Mouse (Mus musculus) testis, adult 2 months (tissue): ENCODE measurements around the gene Tbc1d24.

Source experiments
- CTCF ChIP-seq: fragments of 200-500 bp; IDR thresholded peaks from 2 replicates; pipeline ENCODE4 v1.5.1; 2012; ENCODE audit warnings: low read depth, mild to moderate bottlenecking, inconsistent platforms, low read length, moderate library complexity; ENCODE audit not compliant: control insufficient read depth, insufficient read depth, insufficient replicate concordance
- POLR2A ChIP-seq: fragments of 200-500 bp; IDR thresholded peaks from 2 replicates; pipeline ENCODE4 v1.6.1; 2012; ENCODE audit warnings: low read depth, mild to moderate bottlenecking, inconsistent platforms, low read length, moderate library complexity; ENCODE audit not compliant: control insufficient read depth

GRCm38 (mm10) chr17:24168590-24169277 lies 36.6 kb downstream of the Tbc1d24 start:
- TF ChIP-seq POLR2A (no peak), CTCF (no peak)
